Mouse (Mus musculus) liver, embryonic 14.5 days (tissue): ENCODE data around the gene Nup210.

Source experiments
- CTCF ChIP-seq: IDR thresholded peaks from 2 replicates; pipeline ENCODE4 v1.5.1; 2016; ENCODE audit warnings: antibody characterized with exemption, low read depth, control low read depth
- EP300 ChIP-seq: IDR thresholded peaks from 2 replicates; pipeline ENCODE4 v1.6.1; 2016; ENCODE audit warnings: antibody characterized with exemption, low read depth

- TF ChIP-seq CTCF = no peak
- no peak for TF ChIP-seq EP300
Measured at GRCm38 (mm10) chr6:91056348-91056747, 60.3 kb downstream of the Nup210 start.
